Mouse (Mus musculus) forebrain, postnatal 0 days (tissue): Measurements from ENCODE around the gene Tdp1. TPM values are rescaled to one million over a fixed set of nuclear protein-coding genes. Genes with fewer than 3 reads are reported as not detected.

Source experiments
- ATAC-seq: fragments of 200-750 bp; cut with Nextera tagmentation; 2 replicates; pipeline ENCODE4 v1.8.0; 2017; ENCODE audit warnings: mild to moderate bottlenecking, moderate library complexity
- DNase-seq: peaks from one replicate; pipeline ENCODE4 v3.0.0-alpha.2; 2015
- H3K27ac ChIP-seq: fragments of 300-500 bp; sonication (generic); 2 replicates; pipeline ENCODE4 v1.5.1; 2014; ENCODE audit warnings: low read depth, mild to moderate bottlenecking, antibody characterized with exemption, low read length, moderate library complexity, mixed read lengths
- H3K27me3 ChIP-seq: fragments of 300-500 bp; sonication (generic); 2 replicates; pipeline ENCODE4 v1.6.1; 2014; ENCODE audit warnings: mild to moderate bottlenecking, low read length, mixed read lengths; ENCODE audit not compliant: insufficient read depth
- H3K36me3 ChIP-seq: fragments of 300-500 bp; sonication (generic); 2 replicates; pipeline ENCODE4 v1.6.1; 2014; ENCODE audit warnings: mild to moderate bottlenecking, moderate library complexity; ENCODE audit not compliant: insufficient read depth
- H3K4me1 ChIP-seq: fragments of 300-500 bp; sonication (generic); 2 replicates; pipeline ENCODE4 v1.6.1; 2014; ENCODE audit warnings: antibody characterized with exemption; ENCODE audit not compliant: insufficient read depth
- H3K4me2 ChIP-seq: fragments of 300-500 bp; sonication (generic); 2 replicates; pipeline ENCODE4 v1.6.1; 2014; ENCODE audit warnings: low read depth, mild to moderate bottlenecking, moderate library complexity
- H3K4me3 ChIP-seq: fragments of 300-500 bp; sonication (generic); 2 replicates; pipeline ENCODE4 v1.5.1; 2014; ENCODE audit warnings: low read depth, low read length, mixed read lengths
- H3K9ac ChIP-seq: fragments of 300-500 bp; sonication (generic); 2 replicates; pipeline ENCODE4 v1.6.1; 2014; ENCODE audit warnings: mild to moderate bottlenecking
- H3K9me3 ChIP-seq: fragments of 300-500 bp; sonication (generic); 2 replicates; pipeline ENCODE4 v1.6.1; 2016; ENCODE audit warnings: low read length
- CTCF ChIP-seq: sonication (generic); IDR thresholded peaks from 2 replicates; pipeline ENCODE4 v1.5.1; 2016; ENCODE audit warnings: antibody characterized with exemption, control low read depth, low read depth
- WGBS: fragments of 180-500 bp; shearing (Covaris S2); extraction: QIAGEN DNeasy Blood & Tissue Kit; methylation state at CpG from one replicate; pipeline ENCODE4 v1.1.7; 2014; 5-methylcytosine and 5-hydroxymethylcytosine counted together
- polyA plus RNA-seq: library from polyadenylated mRNA; unstranded; fragments of >200 nt; fragmentation: Nextera tagmentation; extraction: Ambion mirVana; gene quantifications from 2 replicates; pipeline ENCODE4 v1.2.1, GENCODE M21; 2015
- total RNA-seq: library from RNA; depleted of rRNA; stranded (reverse); fragments of >200 nt; gene quantifications from 2 replicates; pipeline ENCODE4 v1.2.3, GENCODE M21; 2014; rRNA removed

Gene Tdp1
- total RNA-seq (12.9 and 18.5 TPM in 2 replicates), polyA plus RNA-seq (41.9 and 45.3 TPM in 2 replicates)

- WGBS, result under 1% methylated on average over 73 of the region's 73 CpGs
- peak; percentile 28; the same call in 1 of the 2 replicates for TF ChIP-seq CTCF
- Histone ChIP-seq H3K4me3 (peak within 1 kb of the TSS; percentile 90), H3K27me3 (no peaks in the 10 kb centered on the region), H3K9me3 (no peaks in the 10 kb centered on the region), H3K36me3 (no peaks in the 10 kb centered on the region), H3K4me1 (0 out of 2 replicates have a peak, but pooled peaks cover 5% of the 10 kb centered on the region), H3K27ac (peak within 1 kb of the TSS; percentile 76), H3K9ac (peak within 1 kb of the TSS; percentile 80), H3K4me2 (peak within 1 kb of the TSS; percentile 89)
- DNase-seq (peak; percentile 96), ATAC-seq (peak; percentile 88)
Observed at GRCm38 (mm10) chr12:99884269-99885261, at the start of gene Tdp1, which contains the start of gene Efcab11. Gene Tdp1, plus strand, starts transcription at chr12:99884517. Gene Efcab11, minus strand, starts transcription at chr12:99884439.

GRCm38 (mm10) chr12:99836404-99837131 lies 47.7 kb upstream of the Tdp1 start:
- 21% methylated on average over 20 of the region's 20 CpGs for WGBS
- no peaks in the 10 kb centered on the region for H3K36me3 ChIP-seq
- H3K9me3 ChIP-seq, result no peaks in the 10 kb centered on the region
- ATAC-seq (peak; percentile 95), DNase-seq (peak; percentile 94)
- H3K4me3 ChIP-seq, result peak overlapping the region; percentile 14; the same call in 1 of the 2 replicates
- H3K27ac ChIP-seq, result peak overlapping the region; percentile 62; the same call in 1 of the 2 replicates
- H3K9ac ChIP-seq, result peak overlapping the region; percentile 35; the same call in 1 of the 2 replicates
- no peak for TF ChIP-seq CTCF
- H3K4me1 ChIP-seq, result peaks cover 7% of the 10 kb centered on the region
- no peaks in the 10 kb centered on the region for H3K27me3 ChIP-seq
- peak overlapping the region; percentile 44 for H3K4me2 ChIP-seq

- no peak overlapping the region for H3K9ac ChIP-seq
- DNase-seq (no peak), ATAC-seq (no peak)
- no peak overlapping the region for H3K4me3 ChIP-seq
- no peak for TF ChIP-seq CTCF
- no peaks in the 10 kb centered on the region for H3K9me3 ChIP-seq
- no peak overlapping the region for H3K27ac ChIP-seq
- no peaks in the 10 kb centered on the region for H3K36me3 ChIP-seq
- H3K4me2 ChIP-seq, result no peak overlapping the region
- H3K27me3 ChIP-seq, result no peaks in the 10 kb centered on the region
- 89% methylated on average over 5 of the region's 5 CpGs for WGBS
- peaks cover 7% of the 10 kb centered on the region for H3K4me1 ChIP-seq
Observed at GRCm38 (mm10) chr12:99837528-99837927, 46.8 kb upstream of the Tdp1 start.

- no peak for DNase-seq
- peaks cover 7% of the 10 kb centered on the region for H3K4me1 ChIP-seq
- no peak overlapping the region for H3K27ac ChIP-seq
- H3K27me3 ChIP-seq, result no peaks in the 10 kb centered on the region
- no peak overlapping the region for H3K4me2 ChIP-seq
- no peak overlapping the region for H3K4me3 ChIP-seq
- no peak for TF ChIP-seq CTCF
- H3K9me3 ChIP-seq, result no peaks in the 10 kb centered on the region
- 74% methylated on average over 11 of the region's 11 CpGs for WGBS
- H3K9ac ChIP-seq, result no peak overlapping the region
- no peaks in the 10 kb centered on the region for H3K36me3 ChIP-seq
- ATAC-seq, result no peak
Observed at GRCm38 (mm10) chr12:99838109-99838508, 46.2 kb upstream of the Tdp1 start.

- WGBS, result 82% methylated on average over 14 of the region's 14 CpGs
- H3K36me3 ChIP-seq, result no peaks in the 10 kb centered on the region
- no peak overlapping the region for H3K9ac ChIP-seq
- ATAC-seq (no peak), DNase-seq (peak; percentile 70)
- no peaks in the 10 kb centered on the region for H3K9me3 ChIP-seq
- peaks cover 7% of the 10 kb centered on the region for H3K4me1 ChIP-seq
- TF ChIP-seq CTCF, result peak; percentile 57
- H3K4me3 ChIP-seq, result no peak overlapping the region
- H3K4me2 ChIP-seq, result no peak overlapping the region
- no peaks in the 10 kb centered on the region for H3K27me3 ChIP-seq
- no peak overlapping the region for H3K27ac ChIP-seq
Observed at GRCm38 (mm10) chr12:99838703-99839102, 45.6 kb upstream of the Tdp1 start.

GRCm38 (mm10) chr12:99844951-99845350 lies 39.4 kb upstream of the Tdp1 start:
- Histone ChIP-seq H3K4me2 (no peak overlapping the region), H3K9ac (no peak overlapping the region), H3K9me3 (no peaks in the 10 kb centered on the region), H3K4me1 (no peaks in the 10 kb centered on the region), H3K27me3 (no peaks in the 10 kb centered on the region), H3K4me3 (no peak overlapping the region), H3K36me3 (no peaks in the 10 kb centered on the region), H3K27ac (no peak overlapping the region)
- WGBS, result 95% methylated on average over 8 of the region's 8 CpGs
- no peak for TF ChIP-seq CTCF
- ATAC-seq (no peak), DNase-seq (no peak)
